Mouse (Mus musculus) lung, postnatal 4 days (tissue): Measurements from ENCODE around the gene Dnajc1.

Experiments used
- DNase-seq, 2 experiments: peaks; one replicate each; pipeline ENCODE4 v3.0.0; 2021

Gene Dnajc1

GRCm38 (mm10) chr2:18392331-18393021 lies at the start of gene Dnajc1:
Gene Dnajc1 (minus strand): TSS chr2:18392830.
- peak; percentile 91 to 94 for DNase-seq

GRCm38 (mm10) chr2:18441871-18442270 lies 49.2 kb upstream of the Dnajc1 start:
- DNase-seq, result no peak

DNA sequence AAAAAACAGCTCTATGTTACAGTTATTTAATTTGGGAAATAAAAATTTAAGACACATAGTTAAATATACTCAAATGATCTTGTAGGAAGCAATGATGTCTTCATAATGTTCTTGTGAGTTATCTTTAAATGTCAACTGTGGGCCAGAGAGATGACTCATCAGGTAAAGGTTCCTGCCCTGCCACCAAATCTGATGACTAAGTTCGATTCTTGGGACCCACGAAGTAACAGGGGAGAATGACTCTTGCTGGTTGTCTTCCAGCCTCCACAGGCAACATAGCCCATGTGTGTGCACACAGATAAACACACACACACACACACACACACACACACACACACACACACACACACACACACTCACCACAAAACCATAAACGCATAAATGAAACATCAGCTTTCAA lies 22.6 kb upstream of the Dnajc1 start:
- DNase-seq, result no peak

GRCm38 (mm10) chr2:18403679-18404078 lies 11.0 kb upstream of the Dnajc1 start:
- DNase-seq, result no peak

DNA sequence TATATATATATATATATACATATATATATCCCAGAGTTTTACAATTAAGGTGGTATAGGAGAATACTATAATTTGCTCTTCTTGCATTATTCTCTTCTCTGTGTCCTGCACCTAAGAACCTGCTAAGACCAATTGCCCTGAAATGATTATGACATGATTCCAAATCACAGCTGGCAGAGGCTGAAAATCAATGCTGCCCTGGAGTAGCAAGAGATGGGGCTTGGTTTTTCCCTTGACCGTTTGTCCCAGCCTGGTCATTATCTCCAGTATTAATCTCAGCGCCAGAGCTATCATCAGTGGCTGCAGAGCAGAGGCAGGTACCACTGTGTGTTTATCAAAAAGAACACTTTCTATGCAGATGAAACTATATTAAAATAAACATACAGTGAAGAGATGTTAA lies 9.1 kb upstream of the Dnajc1 start:
- DNase-seq, result no peak

GRCm38 (mm10) chr2:18393022-18393519 lies 441 bp upstream of the Dnajc1 start:
- DNase-seq, result no peak

GRCm38 (mm10) chr2:18391861-18392260 lies 769 bp downstream of the Dnajc1 start:
- DNase-seq, result no peak

DNA sequence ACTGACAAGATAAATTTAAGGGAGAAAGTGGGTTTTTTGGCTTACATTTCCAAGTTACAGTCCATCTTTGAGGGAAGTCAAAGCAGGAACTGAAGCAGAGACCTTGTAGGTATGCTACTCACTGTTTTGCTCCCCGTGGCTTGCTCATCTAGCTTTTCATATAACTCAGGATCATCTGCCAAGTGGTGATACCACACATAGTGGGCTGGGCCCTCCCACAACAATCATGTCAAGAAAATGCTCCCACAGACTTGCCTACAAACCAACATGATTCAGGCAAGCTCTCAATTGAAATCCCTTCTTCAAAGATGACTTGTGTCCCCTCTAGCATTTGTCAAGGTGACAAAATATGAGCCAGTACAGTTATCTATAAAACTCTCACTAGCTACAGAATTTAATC lies 3.0 kb downstream of the Dnajc1 start:
- no peak for DNase-seq

GRCm38 (mm10) chr2:18381662-18382061 lies 11.0 kb downstream of the Dnajc1 start:
- DNase-seq, result no peak

- DNase-seq, result no peak
These were observed 20.0 kb downstream of the Dnajc1 start for GRCm38 (mm10) chr2:18372400-18373182.

DNA sequence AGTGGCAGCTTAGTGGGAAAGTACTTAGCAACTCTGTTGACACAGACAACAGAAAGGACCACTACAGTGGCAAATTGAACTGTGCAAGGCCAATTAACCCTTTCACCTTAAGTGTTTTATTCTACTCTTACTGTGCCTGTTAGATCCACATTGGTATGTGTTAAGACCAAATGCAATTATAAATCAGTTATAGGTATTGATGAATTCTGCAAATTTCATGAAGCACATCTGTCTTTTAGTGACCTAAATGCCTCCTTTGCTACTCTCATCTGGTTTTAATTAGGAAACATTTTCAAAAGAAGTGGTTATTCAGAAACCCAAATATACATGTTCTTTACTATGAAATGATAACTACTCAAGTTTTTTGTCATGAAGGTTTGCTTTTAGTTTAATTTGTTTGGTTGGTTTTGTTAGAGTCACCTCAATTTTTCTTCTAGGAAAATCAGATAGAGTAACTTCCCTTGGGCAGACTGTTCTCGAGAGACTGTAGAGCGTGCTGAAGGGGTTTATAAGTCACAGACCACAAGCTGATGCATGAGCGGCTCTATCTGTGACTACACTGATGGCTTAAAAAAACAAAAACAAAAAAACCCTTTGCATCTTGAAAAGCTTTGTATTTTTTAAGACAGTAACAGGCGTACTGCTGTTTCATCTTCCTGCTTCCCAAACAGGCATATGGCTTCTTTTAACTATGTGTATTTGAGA lies 21.7 kb downstream of the Dnajc1 start:
- no peak for DNase-seq

DNA sequence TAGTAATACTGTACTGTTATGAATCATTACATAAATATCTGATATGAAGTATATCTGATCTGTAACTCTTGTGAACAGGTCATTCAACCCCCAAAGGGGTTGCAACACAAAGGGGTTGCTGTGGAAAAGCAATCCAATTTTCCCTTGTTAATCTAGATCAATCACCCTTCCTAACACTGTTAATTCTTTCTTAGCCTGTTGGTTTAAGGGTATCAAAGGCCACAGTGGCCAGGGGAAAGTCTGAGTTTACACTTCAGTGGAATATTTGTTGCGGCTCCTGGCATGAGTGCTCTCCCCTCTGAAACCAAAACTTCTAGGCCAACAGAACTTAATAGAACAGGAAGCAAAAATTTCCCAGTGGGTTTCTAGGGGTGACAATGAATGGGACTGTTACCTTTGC lies 28.2 kb downstream of the Dnajc1 start:
- no peak for DNase-seq

GRCm38 (mm10) chr2:18355293-18355692 lies 37.3 kb downstream of the Dnajc1 start:
- DNase-seq, result no peak

GRCm38 (mm10) chr2:18352620-18353019 lies 40.0 kb downstream of the Dnajc1 start:
- DNase-seq, result no peak

DNA sequence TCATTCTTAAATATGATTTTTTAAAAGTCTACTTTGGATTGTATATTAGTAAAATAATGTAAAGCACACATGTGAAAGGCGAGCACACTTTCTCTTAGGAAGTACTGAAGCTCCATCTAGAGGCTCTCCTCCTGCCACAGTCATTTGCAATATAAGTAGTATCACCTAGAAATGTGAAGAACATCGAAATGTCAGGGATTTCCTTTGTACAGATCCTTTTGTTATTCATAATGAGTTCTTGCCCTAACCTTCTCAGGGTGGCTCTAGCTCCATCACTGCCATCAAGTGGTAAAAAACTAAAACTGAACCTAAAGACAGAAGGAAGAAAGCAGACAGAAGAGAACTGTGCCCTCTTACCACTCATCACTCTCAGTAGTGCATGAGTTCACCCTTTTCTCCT lies 49.2 kb downstream of the Dnajc1 start:
- no peak for DNase-seq

DNA sequence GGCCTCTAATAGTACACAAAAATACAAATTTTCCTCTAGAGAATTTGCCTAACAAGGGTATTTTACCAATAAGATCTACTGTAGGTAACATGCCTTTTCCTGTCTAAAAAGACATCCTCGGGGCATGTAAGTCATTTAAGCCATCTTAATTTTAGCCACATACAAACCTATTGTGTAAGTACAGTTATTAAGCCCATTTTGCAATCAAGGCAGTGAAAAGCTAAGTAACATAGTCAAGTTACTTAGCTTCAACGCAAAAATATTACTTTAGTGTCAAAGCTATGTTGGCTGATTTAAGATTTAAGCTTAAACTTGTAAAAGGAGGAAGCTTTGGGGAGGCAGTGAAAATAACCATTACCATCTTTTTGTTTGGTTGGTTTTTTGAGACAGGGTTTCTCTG lies 74.0 kb downstream of the Dnajc1 start:
- DNase-seq, result no peak

DNA sequence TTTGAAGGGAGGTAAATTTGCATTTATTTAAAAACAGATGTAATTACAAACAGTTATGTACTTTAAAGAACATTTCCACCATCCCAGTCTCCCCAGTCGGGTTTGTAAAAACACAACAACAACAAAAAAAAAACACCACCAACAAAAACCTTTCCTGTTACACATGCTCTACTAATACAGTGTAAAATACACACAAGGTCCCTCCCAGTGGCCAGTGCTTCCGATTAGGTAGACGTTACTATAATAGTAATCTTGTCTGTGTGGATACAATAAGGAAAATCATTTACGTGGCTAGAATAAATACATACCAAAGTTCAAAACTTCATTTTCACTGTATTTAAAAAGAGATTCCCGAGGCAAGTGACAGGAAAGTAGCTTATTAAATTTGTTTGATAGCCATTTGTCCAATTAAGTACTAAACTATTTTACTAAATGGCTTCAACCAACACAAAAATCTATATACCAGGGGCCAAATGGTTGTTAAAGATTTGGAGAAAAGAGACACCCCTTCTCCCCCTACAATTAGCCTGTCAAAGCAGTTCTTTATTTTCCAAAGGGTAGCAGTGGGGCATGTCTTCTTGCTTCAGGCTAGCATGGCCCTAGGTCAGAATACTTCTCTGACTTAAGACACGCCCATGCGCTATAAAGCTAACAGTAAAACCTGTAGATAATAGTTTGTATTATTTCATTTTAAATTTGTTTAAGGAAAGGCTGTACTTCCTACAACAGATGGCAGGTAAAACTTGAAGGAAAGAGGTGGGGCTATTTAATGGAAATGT lies 74.9 kb downstream of the Dnajc1 start:
- DNase-seq, result no peak

- DNase-seq, result no peak
These were observed 75.7 kb downstream of the Dnajc1 start for GRCm38 (mm10) chr2:18316909-18317308.

GRCm38 (mm10) chr2:18310261-18311104 lies 82.1 kb downstream of the Dnajc1 start:
- DNase-seq, result no peak

GRCm38 (mm10) chr2:18307440-18308305 lies 85.0 kb downstream of the Dnajc1 start:
- DNase-seq, result peak in 1 of 2 experiments; percentile 8

GRCm38 (mm10) chr2:18300949-18301348 lies 91.7 kb downstream of the Dnajc1 start:
- DNase-seq, result no peak
